Mouse (Mus musculus) lung, postnatal 0 days (tissue): ENCODE data around the gene Bola2.

Source experiments
- CTCF ChIP-seq: IDR thresholded peaks from 2 replicates; pipeline ENCODE4 v1.5.1; 2016; ENCODE audit warnings: antibody characterized with exemption, mild to moderate bottlenecking
- EP300 ChIP-seq: IDR thresholded peaks from 2 replicates; pipeline ENCODE4 v1.6.1; 2016; ENCODE audit warnings: antibody characterized with exemption, mild to moderate bottlenecking, control low read depth

DNA sequence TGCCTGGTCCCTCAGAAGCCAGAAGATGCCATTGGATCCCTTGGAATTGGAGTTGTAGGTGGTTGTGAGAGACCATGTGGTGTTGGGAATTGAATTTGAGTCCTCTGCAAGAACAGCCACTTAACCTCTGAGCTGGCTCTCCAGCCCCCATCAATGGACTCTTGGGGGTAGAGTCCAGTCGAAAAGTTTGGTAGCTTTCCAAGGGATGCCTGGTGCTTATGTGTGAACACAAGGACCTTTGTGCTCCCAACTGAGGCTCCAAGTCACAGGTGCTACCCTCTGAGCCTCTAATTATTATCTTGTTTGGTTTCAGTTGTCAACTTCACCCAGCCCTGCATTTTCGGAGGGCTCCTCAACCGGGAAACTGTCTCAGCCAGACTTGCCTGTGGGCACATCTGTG is 4.5 kb upstream of the Bola2 start:
- TF ChIP-seq EP300 (no peak), CTCF (no peak)
